Mouse (Mus musculus) intestine, postnatal 0 days (tissue): ENCODE results near the gene Unc93b1. TPM values are rescaled to one million over a fixed set of nuclear protein-coding genes. Genes with fewer than 3 reads are reported as not detected.

ENCODE experiments used
- ATAC-seq: fragments of 200-750 bp; cut with Nextera tagmentation; 2 replicates; pipeline ENCODE4 v1.8.0; 2017; ENCODE audit warnings: mild to moderate bottlenecking, moderate TSS enrichment, moderate library complexity
- H3K27ac ChIP-seq: fragments of 300-500 bp; sonication (generic); 2 replicates; pipeline ENCODE4 v1.5.1; 2014; ENCODE audit warnings: mild to moderate bottlenecking, low read depth, low read length, moderate library complexity
- H3K27me3 ChIP-seq: fragments of 300-500 bp; sonication (generic); replicated peaks from 2 replicates; pipeline ENCODE4 v1.6.1; 2014; ENCODE audit warnings: low read length, mixed read lengths; ENCODE audit not compliant: control insufficient read depth, insufficient read depth
- H3K36me3 ChIP-seq: fragments of 300-500 bp; sonication (generic); 2 replicates; pipeline ENCODE4 v1.6.1; 2014; ENCODE audit warnings: mild to moderate bottlenecking, moderate library complexity; ENCODE audit not compliant: control insufficient read depth, insufficient read depth
- H3K4me1 ChIP-seq: fragments of 300-500 bp; sonication (generic); replicated peaks from 2 replicates; pipeline ENCODE4 v1.6.1; 2014; ENCODE audit warnings: antibody characterized with exemption, low read length, mixed read lengths; ENCODE audit not compliant: control insufficient read depth, insufficient read depth
- H3K4me2 ChIP-seq: fragments of 300-500 bp; sonication (generic); replicated peaks from 2 replicates; pipeline ENCODE4 v1.6.1; 2014; ENCODE audit warnings: low read depth, mild to moderate bottlenecking, moderate library complexity
- H3K4me3 ChIP-seq: fragments of 300-500 bp; sonication (generic); 2 replicates; pipeline ENCODE4 v1.5.1; 2014; ENCODE audit warnings: low read depth, low read length
- H3K9ac ChIP-seq: fragments of 300-500 bp; sonication (generic); 2 replicates; pipeline ENCODE4 v1.6.1; 2014; ENCODE audit warnings: mild to moderate bottlenecking, low read depth, low read length
- H3K9me3 ChIP-seq: fragments of 300-500 bp; sonication (generic); 2 replicates; pipeline ENCODE4 v1.6.1; 2016; ENCODE audit warnings: mixed run types; ENCODE audit not compliant: control insufficient read depth
- CTCF ChIP-seq: sonication (generic); IDR thresholded peaks from 2 replicates; pipeline ENCODE4 v1.5.1; 2016; ENCODE audit warnings: low read depth, mild to moderate bottlenecking, control low read depth, antibody characterized with exemption, moderate library complexity
- WGBS: fragments of 180-500 bp; shearing (Covaris S2); extraction: QIAGEN DNeasy Blood & Tissue Kit; methylation state at CpG from one replicate; pipeline ENCODE4 v1.1.7; 2014; 5-methylcytosine and 5-hydroxymethylcytosine counted together
- polyA plus RNA-seq: library from polyadenylated mRNA; unstranded; fragments of >200 nt; fragmentation: Nextera tagmentation; extraction: Ambion mirVana; gene quantifications from 2 replicates; pipeline ENCODE4 v1.2.1, GENCODE M21; 2015

Gene Unc93b1
- polyA plus RNA-seq, 1 experiment from 2014 or later = 28.3 TPM

GRCm38 (mm10) chr19:3990804-3991203, 55.8 kb downstream of the Unc93b1 start:
- Histone ChIP-seq H3K27me3 (no peaks in the 10 kb centered on the region), H3K9ac (no peak overlapping the region), H3K4me2 (no peak overlapping the region), H3K9me3 (no peaks in the 10 kb centered on the region), H3K4me3 (no peak overlapping the region), H3K27ac (no peak overlapping the region), H3K4me1 (peaks cover 15% of the 10 kb centered on the region; the same call in 1 of the 2 replicates), H3K36me3 (no peaks in the 10 kb centered on the region)
- 50% methylated on average over 6 of the region's 6 CpGs for WGBS
- no peak for ATAC-seq
- no peak for TF ChIP-seq CTCF

DNA sequence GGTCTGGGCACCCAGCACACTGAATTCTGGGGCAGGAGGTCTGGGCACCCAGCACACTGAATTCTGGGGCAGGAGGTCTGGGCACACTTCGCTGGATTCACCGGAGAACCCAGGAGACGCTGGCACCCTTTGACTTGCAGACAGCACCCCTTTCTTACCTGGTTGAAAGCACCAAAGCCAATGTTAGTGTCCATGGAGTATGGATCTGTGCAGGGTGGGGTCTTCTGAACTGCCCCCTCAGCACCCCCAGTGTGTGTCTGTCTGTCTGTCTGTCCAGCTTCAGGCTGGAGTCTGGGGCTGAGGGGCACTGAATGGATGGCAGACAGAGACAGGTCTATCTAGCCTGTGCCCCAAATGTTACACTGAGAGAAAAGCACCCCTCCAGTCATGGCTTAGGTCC, 56.6 kb downstream of the Unc93b1 start:
- no peaks in the 10 kb centered on the region for H3K27me3 ChIP-seq
- no peaks in the 10 kb centered on the region for H3K36me3 ChIP-seq
- no peaks in the 10 kb centered on the region for H3K9me3 ChIP-seq
- 100% methylated on average over 3 of the region's 3 CpGs for WGBS
- TF ChIP-seq CTCF = no peak
- H3K9ac ChIP-seq = no peak overlapping the region
- H3K4me1 ChIP-seq = peaks cover 11% of the 10 kb centered on the region; the same call in 1 of the 2 replicates
- no peak overlapping the region for H3K4me3 ChIP-seq
- no peak overlapping the region for H3K4me2 ChIP-seq
- H3K27ac ChIP-seq = no peak overlapping the region
- ATAC-seq = no peak

DNA sequence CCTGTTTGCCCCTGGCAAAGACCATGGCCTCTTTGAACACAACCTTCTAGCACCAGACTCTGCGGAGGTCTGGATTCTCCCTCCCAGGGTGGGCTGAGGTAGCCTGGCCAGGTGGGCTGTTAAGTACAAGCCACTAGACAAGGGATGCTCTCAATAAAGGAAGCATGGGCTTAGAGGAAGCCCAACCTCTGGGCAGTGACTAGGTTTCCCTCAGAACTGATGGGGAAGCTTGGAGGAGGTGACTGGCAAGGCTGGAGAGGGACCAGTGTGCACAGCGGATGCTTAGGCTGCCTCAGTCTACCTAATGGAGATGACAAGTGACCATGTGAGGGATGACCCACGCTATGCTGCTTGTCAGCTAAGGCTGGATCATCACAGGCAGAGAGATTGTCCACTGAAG, 57.0 kb downstream of the Unc93b1 start:
- ATAC-seq = no peak
- H3K4me3 ChIP-seq = no peak overlapping the region
- no peak overlapping the region for H3K4me2 ChIP-seq
- H3K9ac ChIP-seq = no peak overlapping the region
- TF ChIP-seq CTCF = no peak
- peaks cover 8% of the 10 kb centered on the region; the same call in 1 of the 2 replicates for H3K4me1 ChIP-seq
- no peaks in the 10 kb centered on the region for H3K27me3 ChIP-seq
- WGBS = 85% methylated on average over 3 of the region's 3 CpGs
- H3K27ac ChIP-seq = no peak overlapping the region
- no peaks in the 10 kb centered on the region for H3K9me3 ChIP-seq
- H3K36me3 ChIP-seq = no peaks in the 10 kb centered on the region

DNA sequence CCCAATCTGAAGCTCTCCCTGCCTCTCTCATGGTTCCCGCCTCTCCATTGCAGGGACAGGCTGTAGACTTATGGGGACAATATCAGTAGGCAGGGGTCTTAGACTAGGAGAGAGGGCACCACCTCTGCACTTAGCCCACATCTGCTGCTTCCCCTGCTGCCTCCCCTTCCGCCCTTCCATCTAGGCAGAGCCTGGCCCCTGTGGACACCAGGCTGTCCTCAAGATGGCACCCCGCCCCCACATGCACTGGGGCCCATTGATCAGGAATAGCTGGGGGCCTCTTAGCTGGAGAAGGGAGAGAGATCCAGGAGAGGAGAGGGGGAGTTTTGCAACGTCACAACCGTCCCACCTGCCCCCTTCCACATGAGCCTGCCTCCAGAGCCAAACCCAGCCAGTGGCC, 57.4 kb downstream of the Unc93b1 start, which contains the start of gene Tbx10:
TSS of gene Tbx10 (plus strand) at position 337 of the 400 bp plus-strand sequence.
- H3K4me3 ChIP-seq = no peak within 1 kb of the TSS
- no peaks in the 10 kb centered on the region for H3K27me3 ChIP-seq
- H3K4me1 ChIP-seq = peaks cover 8% of the 10 kb centered on the region; the same call in 1 of the 2 replicates
- no peak for ATAC-seq
- H3K9ac ChIP-seq = no peak within 1 kb of the TSS
- H3K9me3 ChIP-seq = no peaks in the 10 kb centered on the region
- H3K27ac ChIP-seq = no peak within 1 kb of the TSS
- no peaks in the 10 kb centered on the region for H3K36me3 ChIP-seq
- peak; percentile 19; the same call in 1 of the 2 replicates for TF ChIP-seq CTCF
- 73% methylated on average over 5 of the region's 5 CpGs for WGBS
- H3K4me2 ChIP-seq = 0 out of 2 replicates have a peak within 1 kb of the TSS, but pooled peaks have one; percentile 6

DNA sequence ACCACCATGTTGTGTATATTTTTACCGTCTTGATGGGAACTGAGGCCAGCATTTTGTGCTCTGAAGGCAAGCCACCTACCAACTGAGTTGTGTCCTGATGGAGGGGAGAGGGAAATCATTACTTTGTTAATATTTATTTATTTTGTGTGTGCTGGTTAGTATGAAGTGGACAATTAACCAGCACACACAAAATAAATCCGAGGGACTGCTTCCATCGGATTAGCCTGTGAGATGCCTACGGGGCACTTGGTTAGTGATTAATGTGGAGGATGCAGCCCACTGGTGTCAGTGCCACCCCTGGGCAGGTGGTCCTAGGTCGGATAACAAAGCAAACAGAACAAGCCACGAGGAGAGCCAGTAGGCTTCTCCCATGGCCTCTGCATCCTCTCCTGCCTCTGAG, 59.9 kb downstream of the Unc93b1 start:
- Histone ChIP-seq H3K4me2 (no peak overlapping the region), H3K4me1 (peaks cover 11% of the 10 kb centered on the region; the same call in 1 of the 2 replicates), H3K27me3 (no peaks in the 10 kb centered on the region), H3K27ac (no peak overlapping the region), H3K36me3 (no peaks in the 10 kb centered on the region), H3K9ac (no peak overlapping the region), H3K4me3 (no peak overlapping the region), H3K9me3 (no peaks in the 10 kb centered on the region)
- no peak for TF ChIP-seq CTCF
- ATAC-seq = no peak
- 61% methylated on average over 6 of the region's 6 CpGs for WGBS

GRCm38 (mm10) chr19:3995505-3995904, 60.5 kb downstream of the Unc93b1 start:
- H3K4me2 ChIP-seq = no peak overlapping the region
- TF ChIP-seq CTCF = no peak
- peaks cover 11% of the 10 kb centered on the region; the same call in 1 of the 2 replicates for H3K4me1 ChIP-seq
- no peak overlapping the region for H3K4me3 ChIP-seq
- H3K27ac ChIP-seq = no peak overlapping the region
- H3K9me3 ChIP-seq = no peaks in the 10 kb centered on the region
- 77% methylated on average over 3 of the region's 3 CpGs for WGBS
- H3K9ac ChIP-seq = no peak overlapping the region
- H3K27me3 ChIP-seq = no peaks in the 10 kb centered on the region
- no peaks in the 10 kb centered on the region for H3K36me3 ChIP-seq
- ATAC-seq = no peak

- no peak for TF ChIP-seq CTCF
- Histone ChIP-seq H3K36me3 (no peaks in the 10 kb centered on the region), H3K27ac (no peak overlapping the region), H3K4me1 (peaks cover 11% of the 10 kb centered on the region; the same call in 1 of the 2 replicates), H3K4me2 (no peak overlapping the region), H3K27me3 (no peaks in the 10 kb centered on the region), H3K4me3 (no peak overlapping the region), H3K9me3 (no peaks in the 10 kb centered on the region), H3K9ac (no peak overlapping the region)
- 71% methylated on average over 7 of the region's 7 CpGs for whole genome bisulfite sequencing
- ATAC-seq = no peak
Observed at GRCm38 (mm10) chr19:3996106-3996505, 61.1 kb downstream of the Unc93b1 start.
